Mouse (Mus musculus) hindbrain, embryonic 15.5 days (tissue): ENCODE data around the gene Serpina3f. TPM values are rescaled to one million over a fixed set of nuclear protein-coding genes. Genes with fewer than 3 reads are reported as not detected.

Experiments
- ATAC-seq: fragments of 200-750 bp; cut with Nextera tagmentation; 2 replicates; pipeline ENCODE4 v1.8.0; 2017; ENCODE audit warnings: low read depth, moderate number of reproducible peaks, moderate TSS enrichment; ENCODE audit not compliant: low FRiP score
- H3K27ac ChIP-seq: fragments of 300-500 bp; sonication (generic); replicated peaks from 2 replicates; pipeline ENCODE4 v1.5.1; 2015; ENCODE audit warnings: mild to moderate bottlenecking, inconsistent platforms
- H3K27me3 ChIP-seq: fragments of 300-500 bp; sonication (generic); 2 replicates; pipeline ENCODE4 v1.6.1; 2015; ENCODE audit warnings: control low read depth, inconsistent platforms
- H3K36me3 ChIP-seq: fragments of 300-500 bp; sonication (generic); 2 replicates; pipeline ENCODE4 v1.6.1; 2015; ENCODE audit warnings: control low read depth, inconsistent platforms
- H3K4me1 ChIP-seq: fragments of 300-500 bp; sonication (generic); replicated peaks from 2 replicates; pipeline ENCODE4 v1.6.1; 2015; ENCODE audit warnings: control low read depth, inconsistent platforms
- H3K4me2 ChIP-seq: fragments of 300-500 bp; sonication (generic); 2 replicates; pipeline ENCODE4 v1.6.1; 2015; ENCODE audit warnings: moderate library complexity, mild to moderate bottlenecking, inconsistent platforms
- H3K4me3 ChIP-seq: fragments of 300-500 bp; sonication (generic); 2 replicates; pipeline ENCODE4 v1.5.1; 2015; ENCODE audit warnings: mild to moderate bottlenecking, inconsistent platforms
- H3K9ac ChIP-seq: fragments of 300-500 bp; sonication (generic); 2 replicates; pipeline ENCODE4 v1.6.1; 2015; ENCODE audit warnings: inconsistent platforms
- H3K9me3 ChIP-seq: fragments of 300-500 bp; sonication (generic); 2 replicates; pipeline ENCODE4 v1.6.1; 2016; ENCODE audit warnings: control low read depth, inconsistent platforms
- WGBS: fragments of 180-500 bp; shearing (Covaris S2); methylation state at CpG from one replicate; pipeline ENCODE4 v1.1.7; 2015; 5-methylcytosine and 5-hydroxymethylcytosine counted together
- polyA plus RNA-seq: library from polyadenylated mRNA; unstranded; fragments of >200 nt; fragmentation: Nextera tagmentation; extraction: Ambion mirVana; gene quantifications from 2 replicates; pipeline ENCODE4 v1.2.1, GENCODE M21; 2015

Serpina3f gene
- polyA plus RNA-seq, 1 experiment from 2014 or later = 0.10 TPM

DNA sequence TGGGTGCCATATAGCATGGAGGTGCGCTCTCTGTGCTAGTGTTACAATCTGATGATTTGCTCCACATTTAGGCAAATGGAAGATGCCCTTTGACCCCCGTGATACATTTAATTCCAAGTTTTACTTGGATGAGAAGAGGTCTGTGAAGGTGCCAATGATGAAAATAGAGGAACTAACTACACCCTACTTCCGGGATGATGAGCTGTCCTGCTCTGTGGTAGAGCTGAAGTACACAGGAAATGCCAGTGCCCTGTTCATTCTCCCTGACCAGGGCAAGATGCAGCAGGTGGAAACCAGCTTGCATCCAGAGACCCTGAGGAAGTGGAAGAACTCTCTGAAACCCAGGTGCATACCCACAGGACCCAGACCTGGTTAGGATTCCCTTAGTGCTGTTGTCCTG, 52.0 kb downstream of the Serpina3f start:
- no peak overlapping the region for H3K27ac ChIP-seq
- no peaks in the 10 kb centered on the region for H3K27me3 ChIP-seq
- H3K4me1 ChIP-seq = no peaks in the 10 kb centered on the region
- no peak overlapping the region for H3K4me3 ChIP-seq
- no peaks in the 10 kb centered on the region for H3K9me3 ChIP-seq
- H3K9ac ChIP-seq = no peak overlapping the region
- no peaks in the 10 kb centered on the region for H3K36me3 ChIP-seq
- 90% methylated on average over 3 of the region's 3 CpGs for WGBS
- H3K4me2 ChIP-seq = no peak overlapping the region
- ATAC-seq = no peak

Other genes with a start within 250 kb of the Serpina3f start
- gene Serpina11, start 224.6 kb upstream of the Serpina3f start, polyA plus RNA-seq = not detected in 2 replicates
- gene Serpina9, start 200.8 kb upstream of the Serpina3f start, polyA plus RNA-seq = 0.18 and 0.32 TPM in 2 replicates
- not detected in 2 replicates for gene Serpina12, start 170.1 kb upstream of the Serpina3f start, polyA plus RNA-seq
- gene Serpina5, start 113.4 kb upstream of the Serpina3f start, polyA plus RNA-seq = not detected in 2 replicates
- gene Serpina3a, start 101.8 kb upstream of the Serpina3f start, polyA plus RNA-seq = not detected in 2 replicates
- gene Serpina3b, start 86.5 kb upstream of the Serpina3f start, polyA plus RNA-seq = not detected in 2 replicates
- not detected in 2 replicates for gene Serpina3c, start 60.7 kb upstream of the Serpina3f start, polyA plus RNA-seq
- gene Serpina3g, start 21.7 kb downstream of the Serpina3f start, polyA plus RNA-seq = 0.88 and 2.4 TPM in 2 replicates
- gene Serpina3i, start 48.6 kb downstream of the Serpina3f start, polyA plus RNA-seq = not detected in 2 replicates
- gene Serpina3j, start 100.0 kb downstream of the Serpina3f start, polyA plus RNA-seq = not detected in 2 replicates
- not detected in 2 replicates for gene Serpina3k, start 123.9 kb downstream of the Serpina3f start, polyA plus RNA-seq
- gene Serpina3m, start 123.9 kb downstream of the Serpina3f start, polyA plus RNA-seq = not detected in 2 replicates
- 1.7 TPM in 2 replicates for gene Serpina3n, start 192.2 kb downstream of the Serpina3f start, polyA plus RNA-seq